Mouse (Mus musculus): ENCODE data around the gene Tbc1d23.

DNA sequence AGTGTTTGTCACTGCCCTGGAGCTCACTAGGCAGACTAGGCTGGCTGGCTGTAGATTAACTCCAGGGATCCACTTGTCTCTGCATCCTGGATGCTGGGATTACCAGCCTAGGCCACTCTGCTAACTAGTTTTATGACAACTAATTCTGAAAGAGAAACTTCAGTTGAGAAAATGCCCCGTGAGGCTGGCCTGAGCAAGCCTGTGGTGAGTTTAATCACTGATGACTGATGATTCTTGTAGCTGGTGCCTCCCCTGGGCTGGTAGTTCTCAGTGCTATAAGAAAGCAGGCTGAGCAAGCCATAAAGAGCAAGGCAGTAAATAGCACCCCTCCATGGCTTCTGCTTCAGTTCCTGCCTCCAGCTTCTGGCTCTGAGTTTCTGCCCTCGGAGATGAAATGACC, 55.6 kb downstream of the Tbc1d23 start:
- TF ChIP-seq CTCF (IDR thresholded peaks at IDR 0.05; ENCODE audit: control insufficient read depth, insufficient read depth, low read length) (no peak), POLR2A (IDR thresholded peaks at IDR 0.05; ENCODE audit: borderline replicate concordance, control insufficient read depth, low read depth, low read length) (no peak)

All from bone marrow, adult 2 months (tissue).